Mouse (Mus musculus): ENCODE measurements around the gene Slc4a8. TPM values are rescaled to one million over a fixed set of nuclear protein-coding genes. Genes with fewer than 3 reads are reported as not detected.

Slc4a8 gene
- total RNA-seq (2021), result 10 to 100 TPM; 74.4 to 77.9 TPM
- long read RNA-seq, full-length matches to known transcripts, result 11 of 29 reads
- long read RNA-seq, partial matches to known transcripts, result 5 of 29 reads
- long read RNA-seq, other reads (novel, unspliced or antisense), result 13 of 29 reads

- peak; percentile 94 to 96 for DNase-seq (ENCODE audit: low spot score in 2 of 2)
Measured at GRCm38 (mm10) chr15:100761419-100762185, at the start of gene Slc4a8. TSS of gene Slc4a8 (plus strand) at chr15:100761747.

GRCm38 (mm10) chr15:100714470-100714869, 47.1 kb upstream of the Slc4a8 start:
- no peak for DNase-seq (ENCODE audit: low spot score in 2 of 2)

DNA sequence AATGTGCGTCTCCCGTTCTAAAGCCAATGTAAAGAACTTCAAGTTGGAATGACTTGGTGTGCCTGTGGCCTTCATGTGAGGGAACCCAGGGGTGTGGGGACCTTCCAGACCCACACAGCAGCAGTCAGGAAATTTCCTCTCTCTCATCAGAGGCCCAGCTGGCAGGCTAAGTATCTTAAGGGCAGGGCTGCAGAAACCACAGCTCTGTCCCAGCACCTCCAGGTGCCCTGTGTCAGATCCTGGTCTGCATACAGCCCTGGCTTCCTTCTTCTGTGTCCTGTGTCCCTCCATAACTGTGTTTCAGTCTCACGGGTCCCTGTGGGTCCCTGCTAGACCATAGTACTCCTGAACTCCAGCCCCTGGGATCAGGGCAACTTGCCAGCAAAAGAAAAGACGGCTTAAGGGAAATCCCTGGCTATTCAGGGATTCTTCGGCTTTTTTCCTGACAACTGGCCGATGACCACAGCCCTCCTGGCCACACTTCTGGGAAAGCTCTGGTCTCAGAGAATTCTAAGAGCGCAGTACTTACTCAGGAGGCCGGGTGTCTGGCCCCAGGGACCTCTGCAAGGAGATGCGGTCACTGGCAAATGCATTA, 46.1 kb upstream of the Slc4a8 start:
- no peak for DNase-seq (ENCODE audit: low spot score in 2 of 2)

DNA sequence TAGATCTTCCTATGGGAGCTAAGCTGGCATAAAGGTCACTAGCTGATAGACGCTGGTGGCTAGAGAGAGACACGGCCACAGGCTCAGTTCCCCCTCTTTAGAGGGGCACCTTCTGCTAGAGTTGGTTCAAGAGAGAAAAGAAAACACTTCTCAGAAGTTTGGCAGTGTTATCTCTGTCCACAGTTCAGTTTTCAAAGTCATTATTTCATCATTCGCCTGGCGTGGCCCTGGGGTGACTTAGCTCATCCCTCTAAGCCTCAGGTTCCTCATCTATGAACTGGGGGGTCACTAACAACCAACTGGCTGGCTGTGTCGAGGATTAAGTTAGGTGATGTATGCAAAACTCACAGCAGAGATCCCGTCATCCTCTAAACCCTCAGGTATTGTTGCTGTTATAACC, 43.6 kb upstream of the Slc4a8 start:
- no peak for DNase-seq (ENCODE audit: low spot score in 2 of 2)

DNA sequence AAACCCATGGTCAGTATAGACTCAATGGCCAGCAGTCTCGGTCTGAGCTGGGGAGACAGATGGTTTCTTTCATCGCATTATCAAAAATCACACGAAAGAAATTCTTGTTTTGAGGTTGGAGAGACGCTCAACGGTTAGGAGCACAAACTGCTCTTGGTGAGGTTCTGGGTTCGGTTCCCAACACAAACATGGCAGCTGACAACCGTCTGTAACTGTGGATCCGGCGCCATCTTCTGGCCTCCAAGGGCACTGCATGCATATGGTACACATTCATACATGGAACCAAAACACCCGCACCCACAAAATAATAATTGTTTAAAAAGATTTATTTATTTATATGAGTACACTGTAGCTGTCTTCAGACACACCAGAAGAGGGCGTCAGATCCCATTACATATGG, 43.0 kb upstream of the Slc4a8 start:
- no peak for DNase-seq (ENCODE audit: low spot score in 2 of 2)

DNA sequence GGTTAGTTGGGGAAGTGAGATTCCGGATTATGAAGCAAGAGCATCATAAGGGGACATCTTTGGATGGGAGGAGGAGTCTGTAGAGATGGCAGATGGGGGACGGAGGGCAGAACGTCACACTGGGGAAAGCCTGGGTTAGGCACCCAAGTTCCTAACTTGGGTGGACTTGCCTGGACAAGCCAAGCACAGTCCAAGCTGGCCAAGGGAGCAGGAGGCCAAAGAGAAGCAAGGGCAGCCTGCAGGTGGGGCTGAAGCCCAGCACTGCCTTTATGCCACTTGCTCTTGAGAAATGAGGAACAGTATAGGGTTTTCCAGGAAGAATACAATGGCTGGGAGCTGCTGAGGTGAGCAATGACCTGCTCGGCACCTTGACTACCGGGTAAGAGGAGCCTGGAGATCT, 42.3 kb upstream of the Slc4a8 start:
- no peak for DNase-seq (ENCODE audit: low spot score in 2 of 2)

DNA sequence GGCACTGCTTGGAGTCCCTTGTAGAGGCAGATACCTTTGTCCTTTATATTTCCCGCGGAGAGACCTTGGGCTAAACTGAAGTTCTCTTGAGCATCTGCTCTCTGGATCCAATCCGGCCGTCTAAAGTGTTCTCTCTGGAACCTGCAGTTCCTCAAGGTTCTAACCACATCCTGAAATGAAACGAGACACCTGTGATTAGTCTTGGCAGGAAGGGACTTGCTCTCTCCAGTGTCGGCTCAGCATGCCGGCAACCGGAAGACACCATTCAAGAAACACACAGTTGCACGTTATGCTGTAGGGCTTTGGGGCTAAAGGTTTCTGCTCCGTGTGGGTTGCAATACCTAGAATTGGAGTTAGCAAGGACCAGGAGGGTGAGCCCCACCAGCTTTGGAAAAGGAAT, 41.5 kb upstream of the Slc4a8 start:
- DNase-seq (ENCODE audit: low spot score in 2 of 2), result no peak

DNA sequence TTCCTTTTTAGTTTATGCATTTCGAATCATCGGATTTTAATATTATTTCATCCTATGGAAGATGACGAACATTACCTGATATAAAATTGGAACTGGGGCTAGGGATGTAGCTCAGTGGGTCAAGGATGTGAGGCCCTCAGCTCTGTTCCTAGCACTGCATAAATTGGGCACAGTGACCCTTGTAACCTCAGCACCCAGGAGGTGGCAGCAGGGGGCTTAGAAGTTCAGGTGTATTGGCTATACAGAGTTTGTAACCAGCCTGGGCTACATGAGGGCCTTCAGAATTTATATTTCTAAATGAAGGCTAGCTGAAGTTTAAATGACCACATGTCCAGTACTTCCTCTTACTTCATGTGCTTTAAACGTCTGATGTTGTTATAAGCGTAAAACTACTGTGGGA, 40.1 kb upstream of the Slc4a8 start:
- DNase-seq (ENCODE audit: low spot score in 2 of 2), result no peak

GRCm38 (mm10) chr15:100722026-100722425, 39.5 kb upstream of the Slc4a8 start:
- DNase-seq (ENCODE audit: low spot score in 2 of 2), result no peak

DNA sequence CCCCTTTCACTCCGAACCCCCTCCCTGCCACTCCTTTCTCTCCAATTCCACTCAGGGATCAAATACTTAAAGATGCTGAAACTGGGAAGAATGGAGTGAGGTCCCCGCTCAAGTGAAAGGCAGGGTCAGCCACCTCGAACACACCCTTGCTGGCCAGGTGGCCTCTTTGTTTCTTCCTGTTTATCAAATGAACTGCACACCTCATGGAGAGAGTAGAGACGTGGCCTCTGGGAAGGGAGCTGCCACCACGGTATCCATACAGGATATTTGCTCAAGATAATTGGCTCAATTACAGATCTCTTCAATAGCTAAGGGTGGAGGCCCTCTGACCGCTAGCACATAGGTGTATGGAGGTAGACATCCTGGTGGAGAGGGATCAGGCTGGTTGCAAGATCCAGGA, 39.0 kb upstream of the Slc4a8 start:
- DNase-seq (ENCODE audit: low spot score in 2 of 2), result no peak

- no peak for DNase-seq (ENCODE audit: low spot score in 2 of 2)
Measured at GRCm38 (mm10) chr15:100723505-100723904, 38.0 kb upstream of the Slc4a8 start.

DNA sequence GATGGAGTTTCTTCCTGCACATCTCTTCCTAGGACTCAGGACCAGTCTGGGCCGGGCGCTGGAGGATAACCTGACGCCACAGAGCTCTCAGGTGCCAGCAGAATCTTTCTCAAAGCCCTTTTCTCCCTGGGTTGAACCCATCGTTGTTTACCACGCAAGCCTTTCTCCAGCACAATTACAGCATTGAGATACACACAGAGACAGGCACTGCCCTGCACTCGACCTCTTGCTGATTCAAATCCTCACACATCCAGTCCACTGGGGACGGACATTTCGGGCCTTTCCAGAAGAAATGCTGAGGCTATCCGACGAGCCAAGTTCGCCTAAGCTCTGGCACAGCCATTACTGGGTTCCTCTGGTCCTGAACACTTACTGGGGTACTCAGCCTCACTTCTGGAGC, 34.8 kb upstream of the Slc4a8 start:
- no peak for DNase-seq (ENCODE audit: low spot score in 2 of 2)

- no peak for DNase-seq (ENCODE audit: low spot score in 2 of 2)
Measured at GRCm38 (mm10) chr15:100727834-100728233, 33.7 kb upstream of the Slc4a8 start.

- no peak for DNase-seq (ENCODE audit: low spot score in 2 of 2)
Measured at GRCm38 (mm10) chr15:100728586-100728985, 33.0 kb upstream of the Slc4a8 start.

GRCm38 (mm10) chr15:100729281-100729985, 32.1 kb upstream of the Slc4a8 start, which contains the start of gene Galnt6:
TSS of gene Galnt6 (minus strand) at chr15:100729376.
- DNase-seq (ENCODE audit: low spot score in 2 of 2), result no peak

DNA sequence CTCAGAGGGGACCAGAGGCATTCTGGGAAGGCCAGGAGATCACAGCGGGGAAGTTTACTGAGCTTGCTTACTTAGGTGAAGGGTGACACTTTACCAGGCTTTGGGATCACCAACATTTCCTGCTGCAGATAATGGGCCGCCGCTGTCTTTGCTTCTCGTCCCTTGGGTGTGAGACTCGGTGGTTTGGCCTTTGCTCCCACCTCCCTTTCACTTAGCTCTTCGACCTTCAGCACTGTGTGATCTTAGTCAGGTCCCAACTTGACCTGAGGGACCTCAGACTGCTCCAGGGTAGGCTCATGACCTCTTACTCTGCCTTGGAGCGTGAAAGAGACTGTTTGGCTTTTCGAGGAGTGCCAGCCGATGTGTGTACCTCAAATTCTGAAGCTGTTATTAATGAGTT, 30.5 kb upstream of the Slc4a8 start:
- no peak for DNase-seq (ENCODE audit: low spot score in 2 of 2)

- no peak for DNase-seq (ENCODE audit: low spot score in 2 of 2)
Measured at GRCm38 (mm10) chr15:100732580-100732979, 29.0 kb upstream of the Slc4a8 start.

GRCm38 (mm10) chr15:100735095-100735952, 26.2 kb upstream of the Slc4a8 start:
- DNase-seq (ENCODE audit: low spot score in 2 of 2), result no peak

DNA sequence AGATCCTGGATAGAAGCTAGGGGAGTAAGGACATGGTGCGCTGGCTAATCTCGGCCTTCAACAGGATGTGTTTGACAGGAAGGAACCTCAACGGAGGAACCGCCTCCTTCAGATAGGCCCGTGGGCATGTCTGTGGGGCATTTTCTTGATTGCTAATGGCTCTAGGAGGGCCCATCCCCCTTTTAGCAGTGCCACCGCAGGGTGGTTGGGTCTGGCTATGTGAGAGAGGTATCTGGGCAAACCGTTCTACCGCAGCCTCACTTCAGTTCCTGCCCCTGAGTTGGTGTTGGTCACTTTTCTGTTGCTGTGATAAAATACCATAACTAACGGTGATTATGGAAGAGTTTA, 25.6 kb upstream of the Slc4a8 start:
- DNase-seq (ENCODE audit: low spot score in 2 of 2), result no peak

- no peak for DNase-seq (ENCODE audit: low spot score in 2 of 2)
Measured at GRCm38 (mm10) chr15:100737667-100738066, 23.9 kb upstream of the Slc4a8 start.

- DNase-seq (ENCODE audit: low spot score in 2 of 2), result no peak
Measured at GRCm38 (mm10) chr15:100738351-100738781, 23.2 kb upstream of the Slc4a8 start.

Measured in layer of hippocampus, adult 18-20 months (tissue).